Mouse (Mus musculus): Measurements from ENCODE around the gene Bax.
"Not testable (repeated sequence)": the region's sequence is repeated elsewhere in the genome, so short reads cannot be mapped to it uniquely, and the experiment has no call there.

Gene Bax

DNA sequence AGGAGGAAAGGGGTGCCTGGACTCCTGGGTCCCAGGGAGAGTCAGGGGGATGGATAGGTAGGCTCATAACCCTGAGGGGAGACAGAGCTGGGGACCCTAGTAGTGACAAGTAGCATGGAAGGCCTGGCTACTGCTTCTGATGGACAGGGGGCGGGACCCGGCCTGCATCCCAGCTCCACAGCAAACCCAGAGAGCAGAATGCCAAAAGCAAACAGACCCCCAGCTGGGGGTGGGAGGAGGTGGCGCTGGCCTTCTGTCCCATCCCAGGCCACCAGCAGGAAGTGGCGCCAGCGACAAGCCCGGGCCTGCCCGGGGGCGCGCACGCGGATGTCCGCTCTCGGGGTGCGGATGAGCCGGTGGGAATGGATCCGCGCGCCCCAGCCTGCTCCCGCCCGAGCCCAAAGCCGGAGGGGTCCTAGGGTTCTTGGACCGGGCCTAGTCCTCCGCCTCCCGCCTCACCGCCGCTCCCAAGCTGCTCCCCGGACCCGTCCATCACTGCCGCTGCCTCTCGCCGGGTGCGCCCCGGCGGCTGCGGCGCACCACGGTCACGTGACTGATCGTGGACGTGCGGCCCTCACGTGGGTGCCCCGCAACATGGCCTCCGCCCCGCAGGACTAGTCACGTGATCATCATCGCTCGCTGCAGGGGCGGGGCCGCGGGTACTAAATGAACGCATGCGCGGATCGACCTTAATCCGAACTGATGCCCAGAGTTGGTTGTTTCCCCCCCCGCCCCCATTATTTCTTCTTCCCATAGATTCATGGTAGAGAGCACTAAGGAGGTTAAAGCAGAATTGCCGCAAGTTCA, at the start of gene Bax:
Gene Bax (minus strand): TSS at position 616 of the 807 bp plus-strand sequence.
- peak; percentile 90 for DNase-seq (ENCODE audit: low spot score)

DNA sequence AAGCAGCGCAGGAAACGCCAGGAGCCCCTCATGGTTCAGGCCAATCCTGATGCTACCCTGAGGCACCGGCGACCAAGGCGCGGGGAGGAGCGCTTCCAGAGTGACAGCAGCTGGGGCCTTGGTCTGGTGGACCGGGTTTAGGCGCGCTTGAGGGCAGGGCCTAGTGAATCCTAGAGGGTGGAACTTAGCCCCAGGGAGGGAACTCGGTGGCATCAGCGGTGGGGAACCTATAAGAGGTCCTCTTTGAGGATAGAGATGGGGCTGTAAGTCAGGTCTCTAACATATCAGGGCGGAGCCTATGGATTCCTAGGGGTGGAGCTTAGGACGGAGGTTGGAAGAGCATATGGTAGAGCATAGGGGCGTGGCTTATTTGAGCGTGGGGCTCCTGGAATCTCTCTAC, 48.7 kb upstream of the Bax start:
- DNase-seq (ENCODE audit: low spot score) = no peak

DNA sequence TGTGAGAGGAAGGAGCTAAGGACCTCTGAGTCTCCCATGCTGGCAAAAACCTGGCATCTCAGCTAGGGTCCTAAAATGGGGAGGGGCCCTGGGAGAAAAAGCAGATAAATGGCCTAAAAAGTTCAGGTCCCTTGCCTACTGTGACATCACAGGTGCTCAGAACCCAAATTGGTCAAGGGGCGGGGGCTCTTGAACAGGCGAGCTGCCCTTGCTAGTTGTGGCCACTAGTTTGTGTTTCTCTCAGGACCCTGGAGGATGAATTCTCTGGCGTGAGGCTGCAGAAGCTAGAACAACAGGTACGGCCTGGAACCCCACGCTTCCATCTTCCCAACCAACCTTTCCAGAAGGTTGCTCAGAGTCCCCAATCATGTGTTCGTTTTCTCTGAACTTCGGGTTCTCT, 47.7 kb upstream of the Bax start:
- DNase-seq (ENCODE audit: low spot score) = no peak

DNA sequence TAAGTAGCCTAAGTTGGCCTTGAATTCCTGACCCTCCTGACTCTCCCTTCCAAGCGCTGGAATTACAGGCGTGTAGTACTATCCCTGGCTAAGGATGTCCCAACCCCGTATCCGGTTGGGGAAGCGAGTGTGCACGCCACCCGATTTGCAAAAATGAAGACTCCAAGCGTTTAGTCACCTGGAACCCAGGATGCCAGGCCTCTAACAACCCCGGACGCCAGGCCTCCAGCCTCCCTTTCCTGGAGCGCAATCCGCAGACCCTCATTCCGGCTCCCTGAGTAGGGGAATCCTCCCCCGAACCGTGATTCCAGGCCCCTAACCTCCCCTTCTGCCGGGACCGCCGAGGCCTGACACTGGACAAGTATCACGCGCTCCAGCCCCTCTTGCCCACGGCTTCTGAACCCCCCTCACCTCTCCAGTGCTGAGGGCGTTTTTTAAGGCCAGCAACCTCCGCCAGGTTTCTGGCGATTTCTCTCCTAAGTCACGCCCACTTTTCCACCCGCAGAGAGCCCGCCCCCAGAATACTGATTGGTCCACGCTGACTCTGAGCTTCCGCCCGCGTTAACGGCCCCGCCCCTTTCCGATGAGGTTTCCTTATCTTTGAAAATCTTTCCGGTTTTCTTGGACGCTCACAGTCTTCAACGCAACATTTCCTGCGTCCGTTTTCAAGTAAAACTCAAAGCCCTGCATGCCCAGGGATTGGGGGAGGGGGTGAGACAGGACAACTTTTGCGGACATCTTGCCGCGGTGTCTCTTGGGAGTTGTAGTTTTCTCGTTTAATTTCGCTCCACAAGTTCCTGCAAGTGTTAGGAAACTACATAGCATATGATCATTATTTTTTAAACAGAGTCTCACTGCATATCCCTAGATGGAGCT, 43.5 kb upstream of the Bax start, which contains the start of gene Nucb1:
Gene Nucb1 (minus strand): TSS at position 495 of the 876 bp plus-strand sequence.
- peak; percentile 78 for DNase-seq (ENCODE audit: low spot score)

DNA sequence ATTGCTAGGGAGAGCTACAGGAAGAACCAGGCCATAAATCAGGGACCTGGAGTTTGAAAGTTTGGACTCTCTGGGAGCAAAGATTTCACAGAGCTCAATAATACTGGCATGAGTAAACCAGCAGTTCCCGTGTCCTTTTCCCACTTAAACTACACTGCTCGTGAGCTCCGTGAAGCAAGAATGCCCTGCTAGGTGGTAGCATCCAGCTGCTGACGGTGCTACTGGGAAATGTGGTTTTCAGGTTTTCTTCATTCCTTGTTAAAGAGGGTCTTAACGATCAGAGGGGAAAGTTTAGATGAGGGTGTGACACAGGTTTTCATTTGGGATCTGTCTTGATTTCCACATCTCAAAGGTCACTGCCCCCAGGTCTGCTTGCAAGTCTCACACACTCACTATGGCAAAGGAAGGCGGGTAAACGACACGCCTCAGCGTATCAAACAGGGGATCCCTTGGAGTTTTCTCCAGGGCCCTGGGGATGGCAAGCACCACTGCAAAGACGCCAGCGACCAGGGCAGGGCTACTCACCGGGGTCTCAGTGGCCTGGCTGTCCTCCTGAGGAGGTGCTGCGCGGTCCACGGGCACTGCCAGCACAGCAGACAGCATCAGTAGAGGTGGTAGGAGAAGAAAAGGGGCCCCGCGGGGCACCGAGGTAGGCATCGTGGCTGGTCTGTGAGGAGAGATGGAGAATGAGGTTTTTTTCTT, 42.6 kb upstream of the Bax start:
- no peak for DNase-seq (ENCODE audit: low spot score)

DNA sequence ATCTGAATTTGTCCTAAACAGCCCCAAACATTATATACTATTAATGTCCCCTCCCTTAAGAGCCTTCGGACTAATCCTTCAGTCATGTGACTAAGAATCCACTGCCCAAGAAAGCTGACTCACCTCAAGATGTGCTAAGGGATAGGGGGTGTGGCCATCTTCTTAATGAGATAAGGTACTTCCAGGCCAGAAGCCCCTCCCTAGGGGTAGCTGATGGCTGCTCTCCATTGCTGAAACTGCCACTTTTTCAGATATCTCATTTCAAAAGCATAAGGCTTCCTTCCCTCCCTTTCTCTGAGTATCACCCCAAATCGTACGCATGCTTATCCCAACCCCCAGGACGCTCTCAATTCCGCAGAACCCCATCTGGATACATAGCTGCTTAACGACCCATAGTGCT, 41.9 kb upstream of the Bax start:
- DNase-seq (ENCODE audit: low spot score) = no peak

DNA sequence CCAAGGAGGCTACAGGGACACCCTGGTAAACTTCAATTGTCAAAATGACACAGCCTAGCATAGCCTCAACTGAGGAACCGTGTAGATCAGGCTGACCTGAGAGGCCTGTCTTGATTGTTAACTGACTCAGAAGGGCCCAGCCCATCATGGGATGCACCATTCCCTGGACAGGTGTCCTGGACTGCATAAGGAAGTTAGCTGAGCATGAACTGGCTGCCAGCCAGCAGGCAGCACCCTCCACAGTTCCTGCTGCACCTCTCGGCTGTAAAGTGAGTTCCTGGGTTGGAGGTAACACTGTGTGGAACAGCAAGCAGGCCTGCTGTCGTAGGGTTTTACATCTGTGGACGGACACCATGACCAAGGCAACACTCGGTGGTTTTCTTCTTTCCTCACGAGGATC, 40.9 kb upstream of the Bax start:
- DNase-seq (ENCODE audit: low spot score) = no peak

DNA sequence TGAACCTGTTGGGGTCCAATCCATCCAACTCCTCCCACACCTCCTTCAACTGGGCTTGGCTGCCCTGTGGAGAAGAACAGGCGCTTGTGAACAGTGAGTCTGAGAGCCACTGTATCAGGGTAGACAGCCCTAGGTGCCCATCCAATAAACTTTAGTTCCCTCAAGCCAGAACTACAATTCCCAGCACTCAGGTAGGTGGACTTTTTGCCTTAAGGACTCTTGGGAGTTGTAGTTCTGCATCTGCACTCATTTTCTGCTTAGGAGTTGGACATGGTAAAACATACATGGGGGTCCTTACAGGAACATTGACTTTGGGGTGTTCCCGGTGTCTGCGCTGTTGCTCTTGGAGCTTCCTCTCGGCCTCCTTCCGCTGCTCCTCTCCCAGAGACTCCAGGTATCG, 31.7 kb upstream of the Bax start:
- DNase-seq (ENCODE audit: low spot score) = no peak

DNA sequence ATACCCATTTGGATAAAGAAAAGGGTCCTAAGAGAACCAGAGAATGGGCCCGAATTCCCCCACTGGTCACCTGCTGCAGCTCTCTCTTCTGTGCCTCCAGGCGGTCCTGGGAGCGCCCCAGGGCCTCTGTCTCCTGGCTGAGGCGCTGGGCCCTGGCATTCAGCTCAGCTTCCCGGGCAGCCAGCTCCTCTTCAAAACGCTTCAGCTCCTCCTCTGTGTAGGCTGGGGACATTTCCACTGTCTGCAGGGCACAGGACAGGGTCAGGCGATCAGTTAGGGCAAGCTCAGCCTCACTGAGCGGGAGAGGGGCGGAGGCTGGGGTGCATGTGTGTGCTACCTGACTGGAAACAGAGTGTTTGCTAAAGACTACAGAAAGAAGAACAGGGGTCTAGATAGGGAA, 27.9 kb upstream of the Bax start:
- DNase-seq (ENCODE audit: low spot score) = no peak

DNA sequence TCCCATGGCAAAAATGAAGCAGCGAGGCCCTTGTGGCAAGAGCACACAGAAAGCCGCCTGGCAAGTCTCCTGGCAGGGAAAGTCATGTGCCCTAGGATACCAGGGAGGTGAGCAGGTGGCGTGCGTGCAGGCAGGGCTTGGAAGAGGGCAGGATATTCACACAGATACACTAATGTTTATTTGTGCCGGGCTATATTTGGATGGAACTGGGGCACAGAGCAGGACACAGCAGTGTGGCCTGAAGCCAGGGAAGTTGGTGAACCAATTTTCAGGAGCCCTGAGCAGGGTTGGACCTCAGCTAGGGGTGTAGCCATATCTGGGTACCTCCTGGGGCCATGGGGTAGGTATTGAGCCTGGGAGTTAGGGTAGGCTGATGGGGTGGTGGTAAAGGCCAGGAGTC, 26.3 kb upstream of the Bax start:
- no peak for DNase-seq (ENCODE audit: low spot score)

DNA sequence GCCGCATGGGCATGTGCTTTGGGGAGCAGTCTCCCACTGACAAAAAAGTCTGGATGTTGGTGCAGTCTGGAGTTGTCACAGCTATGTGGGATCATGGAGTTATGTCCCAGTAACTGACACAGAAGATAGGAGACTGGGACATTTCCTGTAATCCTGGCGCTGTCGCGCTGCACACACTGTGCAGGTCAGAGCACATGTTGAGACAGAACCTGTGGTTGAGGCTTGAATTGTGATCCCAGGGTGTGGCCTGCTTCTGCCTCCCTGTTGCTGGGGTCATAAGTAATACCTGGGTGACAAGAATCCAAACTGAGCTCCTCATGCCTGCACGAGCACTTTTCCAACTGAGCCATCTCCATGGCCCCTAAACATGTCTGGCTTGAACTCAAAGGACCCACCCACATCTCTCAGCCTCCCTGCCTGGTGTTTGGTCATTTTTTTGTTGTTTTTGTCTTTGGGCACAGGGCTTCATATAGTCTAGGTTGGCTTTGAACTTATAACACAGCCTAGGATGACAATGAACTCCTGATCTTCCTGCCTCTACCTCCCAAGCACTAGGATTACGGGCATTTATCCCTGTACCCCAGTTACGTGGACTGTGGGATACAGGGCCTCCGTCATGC, 25.6 kb upstream of the Bax start:
- no peak for DNase-seq (ENCODE audit: low spot score)

DNA sequence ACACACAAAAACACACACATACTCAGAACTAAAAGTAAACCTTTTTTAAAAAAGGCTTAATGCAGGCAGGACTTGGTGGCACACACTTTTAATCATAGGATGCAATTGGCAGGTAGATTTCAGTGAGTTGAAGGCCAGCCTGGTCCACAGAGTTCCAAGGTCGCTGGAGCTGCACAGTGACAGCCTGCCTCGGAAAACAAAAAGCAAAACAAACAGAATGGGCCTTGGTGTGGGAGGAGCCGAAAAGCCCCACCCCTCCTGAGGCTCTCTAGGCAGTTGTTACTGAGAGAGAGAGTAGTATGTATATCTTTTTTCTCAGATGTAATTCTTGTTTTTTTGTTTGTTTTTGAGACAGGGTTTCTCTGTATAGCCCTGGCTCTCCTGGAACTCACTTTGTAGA, 24.6 kb upstream of the Bax start:
- DNase-seq (ENCODE audit: low spot score) = no peak

DNA sequence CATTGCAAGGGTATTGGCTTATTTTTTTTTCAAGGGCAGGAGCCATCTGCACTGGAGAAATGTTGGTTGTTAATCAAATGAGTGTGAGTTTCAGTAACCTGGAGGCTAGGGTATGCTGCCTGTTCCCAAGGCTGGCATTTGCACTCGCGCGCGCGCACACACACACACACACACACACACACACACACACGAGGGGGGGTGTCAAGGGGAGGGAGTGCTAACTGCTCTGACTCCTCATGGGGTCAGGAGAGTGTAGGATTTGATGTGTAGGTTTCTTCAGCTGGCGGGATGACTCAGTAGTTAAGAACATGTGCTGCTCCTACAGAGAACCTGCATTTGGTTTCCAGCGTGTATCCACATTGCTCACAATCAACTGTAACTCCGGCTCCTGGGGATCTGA, 24.1 kb upstream of the Bax start:
- DNase-seq (ENCODE audit: low spot score) = no peak

DNA sequence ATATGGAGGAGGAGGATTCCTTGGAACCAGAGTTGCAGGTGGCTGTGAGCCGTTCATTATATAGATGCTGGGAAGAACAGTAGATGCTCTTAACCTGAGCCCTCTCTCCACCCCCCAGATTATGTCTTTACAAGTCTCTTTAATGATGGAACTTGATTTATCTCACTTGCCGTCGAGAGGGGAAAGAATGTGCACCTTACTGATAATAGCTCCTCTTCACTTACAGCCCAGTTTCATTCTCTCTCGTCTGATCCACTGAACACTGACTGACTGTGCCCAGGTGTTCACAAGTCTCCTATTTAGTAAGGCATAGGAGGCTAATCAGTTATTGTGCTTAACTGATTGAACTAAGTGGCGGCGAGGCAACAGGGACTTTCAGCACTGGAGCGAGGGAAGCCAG, 22.9 kb upstream of the Bax start:
- no peak for DNase-seq (ENCODE audit: low spot score)

DNA sequence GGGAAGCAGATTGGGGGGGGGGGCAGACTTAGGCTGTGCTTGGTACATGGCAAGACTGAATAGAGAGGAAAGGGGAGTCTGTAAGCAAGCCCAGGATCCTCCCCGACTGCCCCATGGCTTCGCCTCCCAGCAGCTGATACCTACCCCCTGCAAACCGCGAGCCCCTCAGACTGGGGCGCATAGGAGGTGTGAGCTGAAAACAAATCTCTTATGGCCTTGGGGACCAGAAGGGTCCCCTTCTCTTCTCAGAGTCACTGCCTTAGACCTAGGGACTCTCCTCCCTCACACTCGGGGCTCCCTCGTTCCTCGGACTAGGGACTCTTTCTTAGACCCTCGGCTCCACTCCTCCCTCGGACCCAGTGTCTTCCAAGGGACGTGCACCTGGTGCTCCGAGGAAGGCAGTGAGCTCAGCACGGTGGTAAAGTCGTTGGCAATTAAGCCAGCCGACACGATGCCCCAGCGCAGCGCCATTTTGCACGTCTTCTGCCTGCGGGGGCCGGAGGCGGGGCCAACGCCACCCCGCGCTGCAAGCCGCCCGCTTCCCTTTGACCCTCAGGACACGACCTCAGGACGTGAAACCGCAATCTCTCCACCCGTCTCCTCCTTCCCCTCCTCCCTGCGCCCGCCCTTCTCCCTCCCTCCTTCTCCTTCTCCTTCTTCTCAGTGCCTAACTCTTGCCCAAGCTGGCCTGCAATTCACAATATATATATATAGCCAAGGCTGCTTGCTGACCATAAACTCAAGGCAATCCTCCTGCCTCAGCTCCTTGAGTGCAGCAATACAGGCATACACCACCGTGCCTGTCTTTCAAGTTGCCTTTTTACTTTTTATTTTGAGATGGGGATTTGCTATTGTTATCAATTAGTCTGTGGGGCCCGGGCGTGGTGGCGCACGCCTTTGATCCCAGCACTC, 21.9 kb upstream of the Bax start, which contains the start of gene Dhdh:
Gene Dhdh (minus strand): TSS at position 513 of the 912 bp plus-strand sequence.
- no peak for DNase-seq (ENCODE audit: low spot score)

DNA sequence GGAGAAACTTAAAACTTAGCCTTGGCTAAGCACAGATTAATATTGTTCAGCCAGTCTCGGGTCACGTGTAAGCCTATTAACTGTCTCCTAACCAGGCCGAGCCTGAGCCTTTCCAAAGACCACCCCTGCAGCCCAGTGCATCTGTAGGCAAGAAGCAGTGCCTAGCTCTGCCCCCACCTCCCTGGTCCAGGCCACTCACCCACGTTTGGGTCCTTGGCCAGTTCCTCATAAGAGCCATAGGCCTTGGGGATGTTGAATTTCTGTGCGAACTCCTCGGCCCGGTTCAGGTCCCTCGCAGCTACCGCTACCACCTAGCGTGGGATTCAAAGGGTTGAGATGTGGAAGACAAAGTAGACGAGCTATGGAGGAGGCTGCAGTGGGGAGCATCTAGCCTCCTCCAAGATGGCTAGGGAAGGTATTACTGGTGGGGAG, 21.2 kb upstream of the Bax start:
- no peak for DNase-seq (ENCODE audit: low spot score)

DNA sequence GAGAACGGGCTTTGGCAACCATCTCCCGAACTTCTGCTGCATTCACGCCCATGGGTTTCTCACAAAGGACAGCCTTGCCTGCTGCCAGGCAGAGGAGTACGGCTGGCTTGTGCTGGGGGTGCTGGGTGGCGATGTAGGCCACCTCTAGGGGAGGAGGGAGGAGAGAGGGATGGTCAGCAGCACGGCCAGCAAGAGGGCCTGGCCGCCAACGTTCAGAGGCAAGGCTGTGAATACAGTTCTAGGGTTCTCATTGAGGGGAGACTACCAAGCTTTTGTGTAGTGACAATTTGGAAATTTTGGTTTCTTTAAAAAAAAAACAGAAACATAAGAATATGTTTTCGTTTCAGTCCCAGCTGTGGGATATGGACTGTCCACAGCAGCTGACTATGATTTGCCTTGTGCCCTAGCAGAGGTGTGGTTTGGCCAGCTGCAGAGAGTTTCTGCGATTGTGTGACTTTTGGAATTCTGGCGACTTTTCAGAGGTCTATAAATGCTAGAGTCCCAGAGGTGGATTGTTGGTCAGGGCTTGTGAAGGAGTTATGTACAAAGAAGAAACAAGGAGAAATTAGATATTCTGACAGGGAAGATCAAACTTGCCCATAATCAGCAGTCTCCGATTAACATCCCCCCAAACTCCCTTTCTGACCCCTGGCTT, 20.2 kb upstream of the Bax start, which contains the start of gene Gm45808:
Gene Gm45808 (minus strand): TSS at position 51 of the 655 bp plus-strand sequence.
- DNase-seq (ENCODE audit: low spot score) = no peak

DNA sequence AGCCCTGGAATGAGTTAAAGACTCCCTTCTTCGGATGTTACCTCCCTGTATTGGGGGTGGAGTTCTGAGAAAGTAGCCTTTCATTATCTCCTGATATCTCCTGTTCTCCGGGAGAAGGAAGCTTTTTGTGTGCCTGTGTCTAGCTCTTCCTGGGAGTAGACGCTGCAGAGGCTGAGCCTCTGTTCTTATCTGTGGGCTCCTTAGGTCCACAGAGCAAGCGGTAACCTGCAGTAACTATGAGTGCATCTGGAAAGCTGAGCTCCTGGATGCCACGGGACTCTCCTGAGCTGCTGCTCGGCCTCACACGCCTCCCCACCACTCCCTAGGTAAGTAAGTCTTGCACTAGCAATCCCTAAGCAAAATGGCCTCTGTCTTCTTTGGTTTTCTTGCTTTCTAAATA, 19.5 kb upstream of the Bax start:
- DNase-seq (ENCODE audit: low spot score) = no peak

DNA sequence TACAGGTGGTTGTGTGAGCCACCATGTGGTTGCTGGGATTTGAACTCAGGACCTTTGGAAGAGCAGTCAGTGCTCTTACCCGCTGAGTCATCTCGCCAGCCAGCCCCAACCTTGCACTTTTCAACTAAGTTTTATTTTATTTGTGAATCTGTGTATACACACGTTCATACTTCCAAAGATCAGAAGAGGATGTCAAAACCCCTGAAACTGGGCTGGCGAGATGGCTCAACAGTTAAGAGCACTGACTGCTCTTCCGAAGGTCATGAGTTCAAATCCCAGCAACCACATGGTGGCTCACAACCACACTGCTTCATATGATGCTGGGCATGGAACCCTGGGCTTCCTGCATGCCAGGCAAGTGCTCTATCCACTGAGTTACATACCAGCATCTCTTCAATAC, 18.3 kb upstream of the Bax start:
- DNase-seq (ENCODE audit: low spot score) = not testable (repeated sequence)

DNA sequence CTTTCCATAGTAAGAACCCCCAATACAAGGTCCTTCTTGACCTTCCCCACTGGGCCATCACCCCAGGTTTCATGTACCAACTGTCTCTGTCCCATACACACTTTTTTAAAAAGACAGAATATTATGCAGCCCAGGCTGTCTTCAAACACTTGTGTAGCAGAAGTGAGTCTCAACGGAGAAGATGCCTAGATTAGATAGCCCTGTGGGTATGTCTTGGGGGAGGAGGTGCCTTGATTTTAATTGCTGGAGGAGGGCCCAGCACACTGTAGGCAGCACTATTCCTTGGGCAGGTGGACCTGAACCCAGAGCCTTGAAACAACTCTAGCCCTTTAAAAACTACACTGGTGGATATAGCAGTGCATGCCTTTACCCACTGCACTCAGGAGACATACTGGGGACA, 15.5 kb upstream of the Bax start:
- no peak for DNase-seq (ENCODE audit: low spot score)

All from layer of hippocampus, adult 9-10 months (tissue).